Mouse (Mus musculus) intestine, embryonic 14.5 days (tissue): Measurements from ENCODE around the gene Cptp. TPM values are rescaled to one million over a fixed set of nuclear protein-coding genes. Genes with fewer than 3 reads are reported as not detected.

Experiments
- ATAC-seq: fragments of 200-750 bp; cut with Nextera tagmentation; replicated peaks from 2 replicates; pipeline ENCODE4 v1.8.0; 2017; ENCODE audit warnings: low read depth, moderate number of reproducible peaks, moderate TSS enrichment, moderate library complexity; ENCODE audit not compliant: low FRiP score, low TSS enrichment
- DNase-seq: peaks from one replicate; pipeline ENCODE4 v3.0.0-alpha.2; 2018; ENCODE audit warnings: low spot score
- H3K27ac ChIP-seq: fragments of 300-500 bp; sonication (generic); 2 replicates; pipeline ENCODE4 v1.5.1; 2014; ENCODE audit warnings: low read depth, mild to moderate bottlenecking, control low read depth
- H3K27me3 ChIP-seq: fragments of 300-500 bp; sonication (generic); replicated peaks from 2 replicates; pipeline ENCODE4 v1.6.1; 2014; ENCODE audit warnings: low read length, control low read depth; ENCODE audit not compliant: control insufficient read depth, insufficient read depth
- H3K36me3 ChIP-seq: fragments of 300-500 bp; sonication (generic); 2 replicates; pipeline ENCODE4 v1.6.1; 2014; ENCODE audit warnings: low read length, control low read depth; ENCODE audit not compliant: control insufficient read depth, insufficient read depth
- H3K4me1 ChIP-seq: fragments of 300-500 bp; sonication (generic); replicated peaks from 2 replicates; pipeline ENCODE4 v1.6.1; 2014; ENCODE audit warnings: low read length, control low read depth, mixed read lengths; ENCODE audit not compliant: control insufficient read depth, insufficient read depth
- H3K4me2 ChIP-seq: fragments of 300-500 bp; sonication (generic); 2 replicates; pipeline ENCODE4 v1.6.1; 2014; ENCODE audit warnings: low read length
- H3K4me3 ChIP-seq: fragments of 300-500 bp; sonication (generic); 2 replicates; pipeline ENCODE4 v1.5.1; 2014; ENCODE audit warnings: low read depth, low read length, control low read depth, mixed read lengths
- H3K9ac ChIP-seq: fragments of 300-500 bp; sonication (generic); 2 replicates; pipeline ENCODE4 v1.6.1; 2014; ENCODE audit warnings: mild to moderate bottlenecking, low read length
- H3K9me3 ChIP-seq: fragments of 300-500 bp; sonication (generic); 2 replicates; pipeline ENCODE4 v1.6.1; 2016; ENCODE audit warnings: low read length, control low read depth; ENCODE audit not compliant: control insufficient read depth
- WGBS: fragments of 180-500 bp; shearing (Covaris S2); extraction: QIAGEN DNeasy Blood & Tissue Kit; methylation state at CpG from one replicate; pipeline ENCODE4 v1.1.7; 2014; 5-methylcytosine and 5-hydroxymethylcytosine counted together
- microRNA-seq: library from miRNA; unstranded; fragments of <30 nt; microRNA quantifications from one replicate; pipeline ENCODE4, GENCODE M21; 2016
- polyA plus RNA-seq: library from polyadenylated mRNA; unstranded; fragments of >200 nt; fragmentation: Nextera tagmentation; extraction: Ambion mirVana; gene quantifications from 2 replicates; pipeline ENCODE4 v1.2.1, GENCODE M21; 2014

The Cptp gene
- polyA plus RNA-seq, 1 experiment from 2014 or later, result 21.4 TPM

DNA sequence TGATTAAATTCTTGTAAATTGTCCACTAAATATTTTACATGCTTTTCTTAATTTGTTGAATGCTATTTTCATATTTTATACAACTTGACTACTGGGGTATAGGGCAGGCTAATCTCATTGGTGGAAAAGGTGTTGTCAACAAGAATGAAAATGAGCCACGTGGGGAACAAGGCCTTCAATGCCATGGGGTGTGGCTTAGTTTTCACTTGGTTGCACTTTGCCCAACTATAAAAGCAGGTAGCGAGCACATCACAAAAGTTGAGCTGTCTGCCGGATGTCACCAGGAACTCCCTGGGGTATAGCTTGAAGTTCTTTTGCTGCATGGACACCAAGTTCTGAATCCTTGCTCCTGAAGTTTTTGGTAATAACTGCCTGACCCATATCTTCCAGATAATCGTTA is 51.7 kb downstream of the Cptp start:
- Histone ChIP-seq H3K4me1 (peaks cover 14% of the 10 kb centered on the region), H3K36me3 (peaks cover 91% of the 10 kb centered on the region)
- no peak for ATAC-seq

More for the DNA sequence above, 51.7 kb downstream of the Cptp start:
- WGBS, result 79% methylated on average over 4 of the region's 4 CpGs
- no peak overlapping the region for H3K9ac ChIP-seq
- no peaks in the 10 kb centered on the region for H3K27me3 ChIP-seq
- H3K4me3 ChIP-seq, result no peak overlapping the region
- no peak overlapping the region for H3K4me2 ChIP-seq
- H3K9me3 ChIP-seq, result no peaks in the 10 kb centered on the region
- no peak for DNase-seq
- no peak overlapping the region for H3K27ac ChIP-seq

Small RNAs within 50 kb of the gene (microRNA-seq; reads per million reads assigned to microRNA genes)
- not detected for gene Gm22991

Other genes with a start within 250 kb of the Cptp start
- 48.7 and 52.6 TPM in 2 replicates for gene Cdk11b, start 244.6 kb downstream of the Cptp start, polyA plus RNA-seq
- gene Gm10563, start 224.0 kb downstream of the Cptp start, polyA plus RNA-seq, result not detected in 2 replicates
- 30.3 and 31.1 TPM in 2 replicates for gene Mmp23, start 216.1 kb downstream of the Cptp start, polyA plus RNA-seq
- 17.4 and 19.7 TPM in 2 replicates for gene Mib2, start 200.2 kb downstream of the Cptp start, polyA plus RNA-seq
- gene Fndc10, start 175.1 kb downstream of the Cptp start, polyA plus RNA-seq, result 2.0 and 3.1 TPM in 2 replicates
- 149 and 151 TPM in 2 replicates for gene Ssu72, start 164.6 kb downstream of the Cptp start, polyA plus RNA-seq
- gene Tmem240, start 134.6 kb downstream of the Cptp start, polyA plus RNA-seq, result 0.55 and 0.60 TPM in 2 replicates
- 134 and 136 TPM in 2 replicates for gene Atad3a, start 108.3 kb downstream of the Cptp start, polyA plus RNA-seq
- 16.4 and 16.6 TPM in 2 replicates for gene Vwa1, start 94.7 kb downstream of the Cptp start, polyA plus RNA-seq
- 0.55 and 0.69 TPM in 2 replicates for gene Tmem88b, start 83.6 kb downstream of the Cptp start, polyA plus RNA-seq
- gene Ankrd65, start 79.0 kb downstream of the Cptp start, polyA plus RNA-seq, result not detected in 2 replicates
- gene Mrpl20, start 66.6 kb downstream of the Cptp start, polyA plus RNA-seq, result 237 and 246 TPM in 2 replicates
- gene Ccnl2, start 57.0 kb downstream of the Cptp start, polyA plus RNA-seq, result 161 and 192 TPM in 2 replicates
- gene Aurkaip1, start 38.2 kb downstream of the Cptp start, polyA plus RNA-seq, result 133 and 151 TPM in 2 replicates
- 60.0 and 73.3 TPM in 2 replicates for gene Mxra8, start 29.8 kb downstream of the Cptp start, polyA plus RNA-seq
- gene Dvl1, start 22.0 kb downstream of the Cptp start, polyA plus RNA-seq, result 7.3 and 7.8 TPM in 2 replicates
- gene Tas1r3, start 6.1 kb downstream of the Cptp start, polyA plus RNA-seq, result 0.38 and 0.43 TPM in 2 replicates
- 69.3 and 76.4 TPM in 2 replicates for gene Ints11, start 106 bp upstream of the Cptp start, polyA plus RNA-seq
- gene Pusl1, start 22.3 kb upstream of the Cptp start, polyA plus RNA-seq, result 55.6 and 55.9 TPM in 2 replicates
- gene Acap3, start 22.4 kb upstream of the Cptp start, polyA plus RNA-seq, result 16.2 and 16.6 TPM in 2 replicates
- gene Ube2j2, start 74.4 kb upstream of the Cptp start, polyA plus RNA-seq, result 114 and 124 TPM in 2 replicates
- gene C1qtnf12, start 92.9 kb upstream of the Cptp start, polyA plus RNA-seq, result 55.5 and 56.1 TPM in 2 replicates
- gene B3galt6, start 123.2 kb upstream of the Cptp start, polyA plus RNA-seq, result 16.6 and 17.9 TPM in 2 replicates
- gene Sdf4, start 123.4 kb upstream of the Cptp start, polyA plus RNA-seq, result 157 and 165 TPM in 2 replicates
- 0.50 and 0.56 TPM in 2 replicates for gene Tnfrsf4, start 144.4 kb upstream of the Cptp start, polyA plus RNA-seq
- 1.6 and 2.0 TPM in 2 replicates for gene Tnfrsf18, start 156.7 kb upstream of the Cptp start, polyA plus RNA-seq
- 2.7 and 3.5 TPM in 2 replicates for gene Ttll10, start 190.0 kb upstream of the Cptp start, polyA plus RNA-seq
- gene 9430015G10Rik, start 240.5 kb upstream of the Cptp start, polyA plus RNA-seq, result 34.5 and 38.8 TPM in 2 replicates